Mouse (Mus musculus) limb, embryonic 12.5 days (tissue): ENCODE measurements at regions not wholly inside any gene's neighbourhood (a gene's known extent, or its start where the extent isn't known, plus 50 kb on each side); places are given as distances from the start of the nearest gene placed in this dataset.
A peak's percentile ranks its signal among the peaks of the same experiment; 100 is the strongest.

Experiments used
- ATAC-seq: fragments of 200-750 bp; cut with Nextera tagmentation; 2 replicates; pipeline ENCODE4 v1.8.0; 2017; ENCODE audit warnings: low read depth, moderate TSS enrichment; ENCODE audit not compliant: insufficient number of reproducible peaks, insufficient read depth, low FRiP score, low TSS enrichment
- H3K27ac ChIP-seq: fragments of 300-500 bp; sonication (generic); 2 replicates; pipeline ENCODE4 v1.5.1; 2016; ENCODE audit warnings: mild to moderate bottlenecking, moderate library complexity
- H3K27me3 ChIP-seq: fragments of 300-500 bp; sonication (generic); 2 replicates; pipeline ENCODE4 v1.6.1; 2016; ENCODE audit warnings: mild to moderate bottlenecking, moderate library complexity
- H3K36me3 ChIP-seq: fragments of 300-500 bp; sonication (generic); 2 replicates; pipeline ENCODE4 v1.6.1; 2016; ENCODE audit warnings: mild to moderate bottlenecking, moderate library complexity
- H3K4me1 ChIP-seq: fragments of 300-500 bp; sonication (generic); replicated peaks from 2 replicates; pipeline ENCODE4 v1.6.1; 2016
- H3K4me2 ChIP-seq: fragments of 300-500 bp; sonication (generic); 2 replicates; pipeline ENCODE4 v1.6.1; 2016; ENCODE audit warnings: mild to moderate bottlenecking, moderate library complexity
- H3K4me3 ChIP-seq: fragments of 300-500 bp; sonication (generic); replicated peaks from 2 replicates; pipeline ENCODE4 v1.5.1; 2016; ENCODE audit warnings: mild to moderate bottlenecking
- H3K9ac ChIP-seq: fragments of 300-500 bp; sonication (generic); replicated peaks from 2 replicates; pipeline ENCODE4 v1.6.1; 2016; ENCODE audit warnings: mild to moderate bottlenecking, moderate library complexity
- H3K9me3 ChIP-seq: fragments of 300-500 bp; sonication (generic); 2 replicates; pipeline ENCODE4 v1.6.1; 2016; ENCODE audit warnings: mild to moderate bottlenecking, moderate library complexity
- WGBS: fragments of 180-500 bp; shearing (Covaris S2); methylation state at CpG from one replicate; pipeline ENCODE4 v1.1.7; 2016; 5-methylcytosine and 5-hydroxymethylcytosine counted together

DNA sequence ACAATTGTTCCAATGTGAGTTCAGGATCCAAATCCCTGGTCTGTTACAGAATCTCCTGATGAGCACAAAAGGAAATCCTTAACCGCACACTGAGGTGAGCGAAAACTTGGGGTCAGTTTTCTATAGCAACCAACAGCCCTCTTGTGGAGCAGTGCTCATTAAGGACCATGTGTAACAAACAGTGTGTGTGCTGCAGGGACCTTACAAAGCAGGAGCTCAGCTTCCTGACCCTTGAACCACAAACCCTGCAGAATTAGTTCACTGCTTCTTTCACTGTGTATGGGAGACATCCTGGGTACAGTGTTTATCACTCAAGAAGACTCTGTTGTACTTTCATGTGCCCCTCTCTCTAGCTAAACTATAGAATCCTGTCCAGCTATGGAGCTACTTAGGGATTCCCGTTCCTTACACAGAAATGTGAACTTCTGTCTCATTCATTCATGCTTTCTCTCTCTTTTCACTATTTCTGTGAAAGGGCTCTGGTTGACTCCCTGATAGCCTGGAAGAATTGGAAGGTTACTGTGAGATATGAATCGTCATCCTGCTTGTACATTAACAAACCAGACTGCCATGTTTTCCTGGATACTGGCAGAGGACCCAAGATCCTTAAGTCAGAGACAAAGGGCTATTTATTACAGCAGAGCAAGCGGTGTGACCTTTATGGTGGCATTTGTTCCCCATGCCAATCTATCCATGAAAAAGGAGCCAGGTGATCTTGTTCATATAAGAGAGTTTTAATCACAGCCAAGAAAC, 100.5 kb upstream of the Pde3a start:
- no peak overlapping the region for H3K4me2 ChIP-seq
- ATAC-seq, result no peak
- H3K27me3 ChIP-seq, result no peaks in the 10 kb centered on the region
- 83% methylated on average over 5 of the region's 5 CpGs for WGBS
- no peak overlapping the region for H3K4me3 ChIP-seq
- H3K9me3 ChIP-seq, result no peaks in the 10 kb centered on the region
- H3K36me3 ChIP-seq, result no peaks in the 10 kb centered on the region
- H3K4me1 ChIP-seq, result no peaks in the 10 kb centered on the region
- H3K9ac ChIP-seq, result no peak overlapping the region
- no peak overlapping the region for H3K27ac ChIP-seq

DNA sequence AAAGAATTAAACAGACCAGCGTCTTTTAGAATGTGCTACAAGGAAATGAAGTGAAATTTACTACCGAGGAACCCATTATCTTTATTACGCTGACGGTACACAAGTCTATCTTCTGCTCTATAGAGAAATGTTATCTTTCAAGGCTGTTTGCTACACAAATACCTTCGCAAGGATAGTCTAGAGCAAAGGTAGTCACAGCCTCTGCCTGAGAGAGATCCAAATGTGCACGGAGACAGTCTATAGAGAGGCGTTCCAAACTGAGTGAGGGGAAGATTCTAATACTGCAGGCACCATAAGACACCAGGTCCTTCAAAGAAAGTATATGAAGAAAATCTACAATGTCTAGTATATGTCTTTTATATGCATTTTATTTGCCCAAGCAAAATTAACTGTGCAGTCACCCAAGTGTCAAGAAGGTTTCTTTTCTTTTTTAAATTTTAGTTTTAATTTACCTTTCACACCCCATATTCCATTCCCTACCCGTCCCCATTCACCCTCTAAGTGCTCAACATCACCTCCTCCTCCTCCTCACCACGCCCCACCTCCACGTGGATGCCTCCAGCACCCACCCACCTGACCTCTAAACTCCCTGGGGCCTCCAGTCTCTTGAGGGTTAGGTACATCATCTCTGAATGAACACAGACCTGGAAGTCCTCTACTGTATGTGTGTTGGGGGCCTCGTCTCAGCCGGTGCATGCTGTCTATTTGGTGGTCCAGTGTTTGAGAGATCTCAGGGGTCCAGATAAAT, 99.7 kb upstream of the Pde3a start:
- H3K9ac ChIP-seq, result no peak overlapping the region
- H3K4me3 ChIP-seq, result no peak overlapping the region
- H3K36me3 ChIP-seq, result no peaks in the 10 kb centered on the region
- H3K4me2 ChIP-seq, result no peak overlapping the region
- H3K27ac ChIP-seq, result no peak overlapping the region
- no peaks in the 10 kb centered on the region for H3K27me3 ChIP-seq
- 85% methylated on average over 12 of the region's 12 CpGs for WGBS
- H3K4me1 ChIP-seq, result no peaks in the 10 kb centered on the region
- H3K9me3 ChIP-seq, result no peaks in the 10 kb centered on the region
- ATAC-seq, result no peak

DNA sequence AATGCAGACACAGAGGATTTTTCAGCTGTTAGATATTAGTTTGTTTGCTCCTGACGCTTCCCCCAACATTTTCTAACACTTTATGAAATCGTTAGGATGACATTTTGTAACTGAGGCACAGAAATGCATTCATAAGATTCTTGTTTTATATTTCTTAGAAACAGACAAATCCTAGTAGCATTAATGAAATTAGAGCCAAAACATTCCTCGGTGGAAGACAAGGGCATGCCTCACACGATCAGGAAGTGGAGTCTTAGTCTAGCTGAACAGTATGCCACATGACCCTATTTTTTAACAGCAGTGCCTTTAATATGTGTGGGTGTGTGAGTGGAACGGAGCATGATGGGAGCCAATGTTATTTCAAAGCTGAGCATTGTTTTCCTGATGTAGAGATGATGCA, 89.7 kb upstream of the Pde3a start:
- H3K4me3 ChIP-seq, result no peak overlapping the region
- WGBS, result 66% methylated on average over 5 of the region's 5 CpGs
- no peak for ATAC-seq
- no peak overlapping the region for H3K4me2 ChIP-seq
- H3K9me3 ChIP-seq, result 0 out of 2 replicates have a peak, but pooled peaks cover 7% of the 10 kb centered on the region
- H3K4me1 ChIP-seq, result no peaks in the 10 kb centered on the region
- no peaks in the 10 kb centered on the region for H3K36me3 ChIP-seq
- no peaks in the 10 kb centered on the region for H3K27me3 ChIP-seq
- H3K9ac ChIP-seq, result no peak overlapping the region
- no peak overlapping the region for H3K27ac ChIP-seq

DNA sequence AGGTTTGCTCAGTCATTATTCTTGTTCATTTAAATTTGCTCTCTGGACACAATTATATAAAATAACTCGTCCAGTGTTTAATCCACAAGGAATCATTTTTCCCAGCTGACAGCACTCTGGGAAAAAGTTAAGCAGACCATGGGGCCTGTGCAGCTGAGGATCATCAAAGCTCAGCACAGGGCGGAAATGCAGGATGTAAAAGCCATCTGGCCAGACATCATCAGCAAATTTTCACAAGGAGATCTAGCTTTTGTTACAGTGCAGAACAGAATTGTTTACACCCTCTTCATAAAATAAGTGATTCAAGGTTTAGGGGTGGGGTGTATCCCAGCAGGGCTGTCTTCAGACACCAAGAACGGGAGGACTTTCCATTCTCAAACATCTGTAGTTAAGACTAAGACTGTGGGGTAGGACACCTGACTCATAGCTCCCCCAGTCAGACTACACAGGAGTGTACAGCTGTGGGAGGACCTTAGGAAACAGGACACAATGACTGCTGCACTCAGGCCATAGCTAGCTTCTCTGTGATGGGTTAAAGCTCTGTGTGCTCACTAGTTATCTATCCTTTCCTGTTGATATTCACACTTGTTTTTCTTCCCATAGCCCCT, 87.3 kb upstream of the Pde3a start:
- Histone ChIP-seq H3K27ac (0 out of 2 replicates have a peak overlapping the region, but pooled peaks have one; percentile 4), H3K27me3 (no peaks in the 10 kb centered on the region), H3K4me1 (no peaks in the 10 kb centered on the region), H3K9me3 (no peaks in the 10 kb centered on the region), H3K4me2 (no peak overlapping the region), H3K4me3 (no peak overlapping the region), H3K36me3 (no peaks in the 10 kb centered on the region), H3K9ac (no peak overlapping the region)
- ATAC-seq, result peak; percentile 68
- 52% methylated on average over 3 of the region's 3 CpGs for WGBS

DNA sequence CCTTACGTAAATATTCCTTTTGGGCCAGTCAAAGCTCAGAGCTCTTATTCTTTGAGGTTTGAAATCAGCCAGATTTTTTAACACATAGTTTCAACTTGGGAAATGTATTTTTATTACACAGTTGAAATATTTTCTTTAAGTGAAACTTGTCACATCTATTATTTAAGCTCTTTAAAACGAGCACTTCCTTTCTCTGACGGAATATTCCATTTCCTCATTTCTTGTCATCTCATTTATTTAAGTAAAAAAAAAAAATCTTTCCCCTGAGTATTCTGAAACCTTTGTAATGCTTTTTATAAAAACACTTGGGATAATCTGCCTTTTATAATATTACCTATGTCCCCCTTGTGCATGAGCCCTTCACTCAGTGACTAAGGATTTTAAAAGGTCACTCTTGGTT, 81.8 kb upstream of the Pde3a start:
- H3K27ac ChIP-seq, result no peak overlapping the region
- no peaks in the 10 kb centered on the region for H3K9me3 ChIP-seq
- no peaks in the 10 kb centered on the region for H3K4me1 ChIP-seq
- 68% methylated on average over 3 of the region's 3 CpGs for WGBS
- H3K4me3 ChIP-seq, result no peak overlapping the region
- H3K27me3 ChIP-seq, result no peaks in the 10 kb centered on the region
- no peak overlapping the region for H3K4me2 ChIP-seq
- H3K9ac ChIP-seq, result no peak overlapping the region
- H3K36me3 ChIP-seq, result no peaks in the 10 kb centered on the region
- no peak for ATAC-seq

DNA sequence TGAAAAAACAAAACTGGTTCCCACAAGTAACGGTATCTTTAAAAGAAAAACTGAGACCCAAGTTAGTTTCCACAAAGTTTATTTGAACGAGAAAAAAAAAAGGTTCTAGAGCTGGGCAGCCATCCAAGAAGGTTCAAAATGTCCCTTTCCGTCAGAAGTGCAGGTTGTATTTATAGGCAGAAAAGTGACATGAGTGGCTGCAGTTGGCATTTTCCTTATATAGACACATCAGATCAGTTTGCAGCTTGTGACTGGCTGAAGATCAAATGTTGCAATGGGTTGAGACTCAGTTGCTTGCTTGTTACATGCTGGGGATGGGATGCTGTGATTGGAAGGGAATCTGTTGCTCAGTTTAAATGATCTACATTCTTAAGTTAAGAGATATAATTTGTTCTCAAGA, 80.7 kb upstream of the Pde3a start:
- H3K27me3 ChIP-seq, result no peaks in the 10 kb centered on the region
- no peaks in the 10 kb centered on the region for H3K36me3 ChIP-seq
- ATAC-seq, result no peak
- no peak overlapping the region for H3K9ac ChIP-seq
- H3K4me3 ChIP-seq, result no peak overlapping the region
- H3K4me1 ChIP-seq, result no peaks in the 10 kb centered on the region
- no peak overlapping the region for H3K27ac ChIP-seq
- H3K9me3 ChIP-seq, result no peaks in the 10 kb centered on the region
- H3K4me2 ChIP-seq, result no peak overlapping the region
- 56% methylated on average over 3 of the region's 3 CpGs for WGBS

DNA sequence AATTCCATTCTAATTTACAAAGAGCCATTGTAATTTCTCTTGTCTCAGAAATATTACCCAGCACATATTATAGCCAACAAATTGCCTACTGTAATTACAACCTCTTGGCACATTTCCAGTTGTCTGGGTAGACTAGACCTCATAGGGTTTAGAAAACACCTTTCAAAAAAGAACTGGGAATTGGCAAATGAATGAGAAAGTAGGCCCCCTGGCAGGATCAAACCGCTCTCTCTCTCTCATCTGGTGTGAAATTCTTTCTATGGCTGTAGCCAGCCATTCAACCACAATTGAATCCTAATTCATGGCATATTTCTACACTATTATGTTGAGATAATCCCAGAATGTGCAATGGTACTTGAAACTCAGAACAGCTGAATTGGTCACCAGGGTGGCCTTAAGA, 65.3 kb upstream of the Pde3a start:
- no peak overlapping the region for H3K4me3 ChIP-seq
- no peaks in the 10 kb centered on the region for H3K27me3 ChIP-seq
- no peak overlapping the region for H3K4me2 ChIP-seq
- no peaks in the 10 kb centered on the region for H3K36me3 ChIP-seq
- 0 out of 2 replicates have a peak, but pooled peaks cover 3% of the 10 kb centered on the region for H3K4me1 ChIP-seq
- H3K9me3 ChIP-seq, result no peaks in the 10 kb centered on the region
- no peak overlapping the region for H3K9ac ChIP-seq
- H3K27ac ChIP-seq, result no peak overlapping the region
- 68% methylated on average over 1 of the region's 1 CpGs for WGBS
- no peak for ATAC-seq

DNA sequence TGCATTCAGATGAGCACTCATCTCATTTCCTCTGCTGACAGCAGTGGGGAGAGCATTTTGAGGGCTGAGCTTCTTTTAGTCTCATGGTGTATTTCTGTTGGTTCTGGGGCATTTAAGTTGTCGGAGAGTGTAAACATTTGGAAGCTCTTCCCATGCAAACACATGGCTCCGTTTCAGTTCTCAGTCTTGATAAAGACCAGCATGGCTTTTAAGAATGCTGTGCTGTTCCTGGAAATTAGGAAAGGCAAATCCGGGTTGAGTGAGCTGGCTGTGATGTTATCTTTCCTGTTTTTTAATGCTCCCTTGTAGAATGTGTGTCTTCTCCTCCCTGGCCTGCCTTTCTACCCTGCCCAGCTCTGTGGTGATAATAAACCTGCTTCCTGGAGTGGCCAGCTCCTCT, 61.0 kb upstream of the Pde3a start:
- H3K4me1 ChIP-seq, result 0 out of 2 replicates have a peak, but pooled peaks cover 5% of the 10 kb centered on the region
- no peak overlapping the region for H3K27ac ChIP-seq
- ATAC-seq, result no peak
- no peak overlapping the region for H3K4me2 ChIP-seq
- no peaks in the 10 kb centered on the region for H3K36me3 ChIP-seq
- H3K9me3 ChIP-seq, result no peaks in the 10 kb centered on the region
- no peak overlapping the region for H3K4me3 ChIP-seq
- H3K9ac ChIP-seq, result no peak overlapping the region
- WGBS, result 58% methylated on average over 3 of the region's 3 CpGs
- no peaks in the 10 kb centered on the region for H3K27me3 ChIP-seq

DNA sequence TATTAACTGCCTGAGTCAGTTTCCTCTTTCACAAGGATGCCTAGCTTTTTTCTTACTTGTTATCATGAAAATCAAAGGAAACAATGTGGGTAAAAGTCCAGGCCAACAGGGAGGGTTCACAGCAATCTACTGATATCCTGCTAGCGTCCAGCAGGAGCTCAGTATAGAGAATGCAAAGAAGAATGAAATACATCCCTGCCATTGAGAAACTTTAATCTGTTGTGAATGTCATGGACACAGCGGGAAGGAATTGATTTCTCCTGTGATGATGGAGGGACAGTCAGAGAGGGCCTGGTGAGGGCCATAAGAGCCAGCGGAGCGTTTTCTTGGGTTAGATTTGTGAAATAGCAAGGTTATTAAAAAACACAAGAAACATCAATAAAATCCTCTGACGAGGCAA, 60.0 kb upstream of the Pde3a start:
- H3K27ac ChIP-seq, result no peak overlapping the region
- no peak overlapping the region for H3K4me3 ChIP-seq
- H3K4me2 ChIP-seq, result no peak overlapping the region
- H3K9ac ChIP-seq, result no peak overlapping the region
- 81% methylated on average over 5 of the region's 5 CpGs for WGBS
- H3K4me1 ChIP-seq, result 0 out of 2 replicates have a peak, but pooled peaks cover 2% of the 10 kb centered on the region
- no peaks in the 10 kb centered on the region for H3K27me3 ChIP-seq
- no peaks in the 10 kb centered on the region for H3K36me3 ChIP-seq
- H3K9me3 ChIP-seq, result no peaks in the 10 kb centered on the region
- no peak for ATAC-seq

DNA sequence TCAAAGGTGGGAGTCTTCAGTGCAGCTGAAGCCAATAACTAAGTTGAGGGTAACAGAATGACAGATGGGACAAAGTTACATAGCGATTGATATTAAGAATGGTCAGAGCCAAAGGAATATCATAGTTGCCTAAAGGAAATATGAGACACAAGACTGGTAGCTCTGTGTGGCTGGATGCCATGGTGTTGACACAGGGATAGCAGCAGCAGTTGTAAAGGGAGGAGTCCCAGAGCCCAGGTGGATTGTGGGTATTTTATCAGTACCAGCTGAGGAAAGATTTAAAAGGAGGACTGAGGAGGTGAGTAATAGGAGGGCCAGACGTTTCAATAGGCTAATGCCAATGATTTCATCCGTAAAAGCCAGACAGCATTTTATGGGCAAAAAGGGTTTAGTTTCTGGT, 59.4 kb upstream of the Pde3a start:
- Histone ChIP-seq H3K4me3 (no peak overlapping the region), H3K9me3 (no peaks in the 10 kb centered on the region), H3K4me1 (0 out of 2 replicates have a peak, but pooled peaks cover 2% of the 10 kb centered on the region), H3K36me3 (no peaks in the 10 kb centered on the region), H3K27ac (no peak overlapping the region), H3K9ac (no peak overlapping the region), H3K4me2 (no peak overlapping the region), H3K27me3 (no peaks in the 10 kb centered on the region)
- ATAC-seq, result no peak
- WGBS, result 67% methylated on average over 3 of the region's 3 CpGs

DNA sequence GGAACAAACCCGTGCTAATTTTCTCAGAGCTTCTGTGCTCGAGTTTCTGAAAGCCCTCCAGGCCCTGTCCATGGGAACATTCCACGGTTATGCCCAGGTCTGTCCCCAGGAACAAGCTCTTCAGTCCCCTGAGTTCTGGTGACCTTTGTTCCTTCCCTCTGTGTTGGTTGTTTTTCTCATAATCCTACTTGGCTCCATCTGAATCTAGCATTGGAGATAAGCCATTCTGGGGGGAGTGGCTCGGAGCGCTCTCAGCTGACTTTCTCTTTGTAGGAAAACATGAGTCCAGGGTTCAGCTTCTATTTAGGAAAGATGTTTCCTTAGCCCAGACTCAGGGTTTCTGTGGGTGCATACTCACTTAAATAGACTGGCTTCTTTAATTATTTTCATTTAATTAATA, 58.7 kb upstream of the Pde3a start:
- Histone ChIP-seq H3K4me1 (0 out of 2 replicates have a peak, but pooled peaks cover 2% of the 10 kb centered on the region), H3K9ac (no peak overlapping the region), H3K27ac (no peak overlapping the region), H3K4me3 (no peak overlapping the region), H3K27me3 (no peaks in the 10 kb centered on the region), H3K4me2 (no peak overlapping the region), H3K9me3 (no peaks in the 10 kb centered on the region), H3K36me3 (no peaks in the 10 kb centered on the region)
- WGBS, result 90% methylated on average over 5 of the region's 5 CpGs
- no peak for ATAC-seq
